Mouse (Mus musculus) kidney, postnatal 4 days (tissue): ENCODE measurements around the gene Rpl29.

Experiments used
- DNase-seq, 2 experiments: peaks; one replicate each; pipeline ENCODE4 v3.0.0; 2021; ENCODE audit warnings: mixed read lengths in 2 of 2

Rpl29 gene

DNA sequence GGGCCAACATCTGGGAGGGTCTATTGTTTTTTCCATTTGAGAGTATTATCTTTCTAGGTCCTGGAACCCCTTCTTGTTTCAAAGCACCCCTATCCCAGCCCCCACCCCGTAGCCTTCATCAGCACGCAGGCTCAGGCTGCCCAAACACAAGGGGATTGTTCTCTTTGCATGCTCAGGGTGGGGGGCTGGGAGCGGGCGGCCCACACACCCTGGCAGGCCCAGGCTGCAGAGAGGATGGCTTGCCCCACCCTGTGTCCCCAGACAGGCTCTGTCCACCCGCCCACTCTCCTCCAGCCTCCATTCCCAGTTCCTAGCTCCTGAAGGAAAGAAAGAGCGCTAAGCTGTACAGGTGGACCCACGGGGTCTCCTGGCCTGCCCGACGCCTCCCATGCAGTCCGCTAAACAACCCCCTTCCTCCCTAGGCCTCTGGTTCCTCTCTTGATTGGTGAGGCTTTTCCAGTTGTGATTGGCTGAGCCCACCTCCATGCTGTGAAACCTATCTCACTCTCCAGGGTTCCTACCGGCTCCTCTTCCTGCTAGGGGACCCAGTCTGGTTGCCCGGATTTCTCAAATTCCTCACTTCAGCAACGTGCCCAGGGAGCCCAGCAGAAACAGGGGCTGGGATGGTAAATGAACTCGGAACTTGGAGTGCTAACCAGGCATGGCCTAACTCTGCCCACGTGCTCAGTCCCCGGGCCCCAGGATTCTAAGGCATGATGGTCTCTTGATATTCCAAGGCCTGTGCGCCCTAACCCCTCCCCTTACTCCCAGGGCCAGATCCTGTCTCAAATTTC is 25.8 kb downstream of the Rpl29 start:
- DNase-seq, result peak in 1 of 2 experiments; percentile 47

- DNase-seq, result peak; percentile 44 to 57
Observed at GRCm38 (mm10) chr9:106456325-106457162, 27.3 kb downstream of the Rpl29 start.

DNA sequence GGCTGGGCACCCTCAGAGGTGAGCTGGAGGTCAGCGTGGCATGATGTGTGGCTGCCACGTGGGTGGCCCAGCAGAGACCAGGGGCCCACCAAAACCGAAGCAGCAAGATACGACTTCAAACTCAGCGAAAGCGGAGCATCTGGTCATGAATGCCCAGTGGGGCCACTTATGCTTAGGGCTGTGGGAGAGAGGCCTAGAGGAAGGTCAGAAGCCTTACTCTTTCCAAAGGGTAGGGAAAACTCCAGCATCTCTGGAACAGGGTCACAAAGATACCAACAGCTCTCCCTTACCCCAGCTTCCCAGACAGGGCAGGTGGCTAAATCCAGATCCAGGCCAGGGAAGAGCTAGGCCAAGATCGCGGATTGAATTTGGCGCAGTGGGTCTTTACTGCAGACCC is 27.9 kb downstream of the Rpl29 start:
- DNase-seq, result no peak

GRCm38 (mm10) chr9:106457920-106458319 is 28.7 kb downstream of the Rpl29 start:
- DNase-seq, result no peak

- no peak for DNase-seq
Observed at GRCm38 (mm10) chr9:106459946-106460345, 30.7 kb downstream of the Rpl29 start.

DNA sequence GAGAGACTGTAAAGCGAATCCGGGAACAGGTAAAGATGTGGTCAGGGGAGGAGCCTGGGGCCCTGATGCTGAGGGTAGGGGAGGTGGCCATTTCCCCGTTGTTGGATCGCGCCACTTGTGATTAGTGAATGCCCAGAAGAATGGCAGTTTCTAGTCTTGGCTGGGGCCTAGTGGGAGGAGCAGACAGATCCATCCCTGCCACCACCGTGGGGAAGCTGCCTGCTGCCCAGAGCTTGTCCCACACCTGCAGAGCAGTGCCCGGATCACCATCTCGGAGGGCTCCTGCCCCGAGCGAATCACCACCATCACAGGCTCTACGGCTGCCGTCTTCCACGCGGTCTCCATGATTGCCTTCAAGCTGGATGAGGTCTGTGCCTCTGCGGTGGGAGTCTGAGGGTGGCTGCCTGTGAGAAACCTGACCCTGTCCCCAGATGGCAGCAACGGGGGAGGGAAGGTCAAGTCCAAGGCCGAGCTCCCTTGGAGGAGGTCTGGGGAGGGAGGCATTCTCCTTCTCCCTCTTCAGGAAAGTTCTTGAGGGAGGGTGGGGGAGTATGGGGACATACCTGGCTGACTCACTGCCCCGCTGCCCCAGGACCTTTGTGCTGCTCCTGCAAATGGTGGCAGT is 31.3 kb downstream of the Rpl29 start:
- DNase-seq, result peak in 1 of 2 experiments; percentile 53

GRCm38 (mm10) chr9:106461026-106461415 is 31.8 kb downstream of the Rpl29 start:
- DNase-seq, result no peak

GRCm38 (mm10) chr9:106461641-106462429 is 32.6 kb downstream of the Rpl29 start:
- DNase-seq, result no peak

DNA sequence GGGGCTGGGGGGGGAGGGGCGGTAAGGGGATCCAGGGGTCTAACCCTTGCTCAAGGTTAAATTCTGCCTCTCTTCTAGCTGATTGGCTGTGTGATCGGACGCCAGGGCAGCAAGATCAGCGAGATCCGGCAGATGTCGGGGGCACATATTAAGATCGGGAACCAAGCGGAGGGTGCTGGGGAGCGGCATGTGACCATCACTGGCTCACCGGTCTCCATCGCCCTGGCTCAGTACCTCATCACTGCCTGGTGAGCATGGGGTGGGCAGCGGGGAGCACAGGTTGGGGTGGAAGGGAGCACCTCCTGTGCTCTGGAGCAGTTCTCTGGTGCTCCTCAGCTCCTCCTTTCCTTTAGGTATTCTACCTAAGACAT is 33.2 kb downstream of the Rpl29 start:
- DNase-seq, result no peak

DNA sequence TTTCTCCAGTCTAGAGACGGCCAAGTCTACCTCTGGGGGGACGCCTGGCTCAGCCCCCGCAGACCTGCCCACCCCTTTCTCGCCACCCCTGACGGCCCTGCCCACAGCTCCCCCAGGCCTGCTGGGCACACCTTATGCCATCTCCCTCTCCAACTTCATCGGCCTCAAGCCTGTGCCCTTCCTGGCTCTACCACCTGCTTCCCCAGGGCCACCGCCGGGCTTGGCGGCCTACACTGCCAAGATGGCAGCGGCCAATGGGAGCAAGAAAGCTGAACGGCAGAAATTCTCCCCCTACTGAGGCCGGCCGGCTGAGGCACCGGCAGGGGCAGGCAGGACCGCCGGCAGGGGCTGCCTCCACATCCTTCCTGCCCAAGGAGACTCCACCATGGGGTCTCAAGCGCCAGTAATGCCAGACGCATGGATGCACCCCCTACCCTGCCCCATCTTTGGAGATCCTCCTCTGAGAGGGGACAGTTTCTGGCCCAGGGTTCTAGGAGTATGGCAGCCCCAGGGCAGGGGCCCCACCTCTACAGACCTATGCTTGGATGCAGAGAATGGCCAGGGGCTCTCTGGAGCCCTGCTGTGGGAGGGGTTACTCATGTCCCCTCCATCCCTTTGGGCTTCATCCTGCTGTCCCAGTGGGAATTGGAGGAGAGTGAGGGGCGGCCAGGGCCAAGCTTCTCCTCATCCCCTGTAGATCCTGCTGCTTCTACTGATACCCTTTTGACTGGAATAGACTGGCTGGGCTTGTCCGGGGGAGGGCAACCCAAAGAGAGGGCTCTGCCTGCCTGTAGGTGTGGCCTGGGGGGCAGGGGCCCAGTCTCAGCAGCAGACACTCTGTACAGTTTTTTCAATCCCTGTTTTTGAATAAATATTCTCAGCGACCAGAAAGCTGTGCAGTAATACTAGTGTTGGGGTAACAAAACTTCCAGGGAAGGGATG is 34.1 kb downstream of the Rpl29 start:
- DNase-seq, result no peak

DNA sequence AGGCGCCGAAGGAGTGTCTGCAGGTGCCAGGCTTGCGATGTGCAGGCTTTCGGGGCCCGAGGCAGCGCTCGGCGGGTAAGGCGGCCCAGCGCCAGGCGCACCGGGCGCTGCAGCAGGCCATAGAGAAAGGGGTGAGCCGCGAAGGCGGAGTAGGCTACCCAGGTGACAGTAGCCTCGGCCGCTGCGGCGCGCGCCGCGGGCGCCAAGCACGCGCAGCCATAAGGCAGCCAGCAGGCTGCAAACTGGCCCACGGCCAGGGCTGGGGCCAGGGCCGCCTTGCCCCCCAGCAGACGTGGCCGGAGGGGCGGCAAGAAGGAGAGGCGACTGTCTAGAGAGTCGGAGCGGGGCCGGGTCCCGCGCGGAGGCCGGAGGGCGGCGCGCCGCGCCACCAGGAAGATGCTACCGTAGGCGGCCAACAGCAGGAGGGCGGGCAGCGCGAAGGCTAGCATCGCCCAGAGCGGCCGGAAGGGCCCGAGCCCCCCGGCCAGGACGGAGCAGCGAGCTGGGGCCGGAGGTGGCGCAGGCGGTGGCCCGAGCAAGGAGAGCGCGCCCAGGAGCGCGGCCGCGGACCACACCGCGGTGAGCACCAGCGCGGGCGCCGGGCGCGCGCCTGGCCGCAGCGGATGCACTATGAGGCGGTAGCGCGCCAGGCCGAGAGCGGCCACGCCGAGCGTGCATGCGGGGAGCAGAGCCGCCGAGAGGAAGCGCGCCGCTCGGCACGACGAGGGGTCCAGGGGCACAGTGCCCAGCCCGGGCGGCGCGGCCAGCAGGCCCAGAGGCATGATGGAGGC is 35.7 kb downstream of the Rpl29 start:
- DNase-seq, result peak; percentile 76 to 87

DNA sequence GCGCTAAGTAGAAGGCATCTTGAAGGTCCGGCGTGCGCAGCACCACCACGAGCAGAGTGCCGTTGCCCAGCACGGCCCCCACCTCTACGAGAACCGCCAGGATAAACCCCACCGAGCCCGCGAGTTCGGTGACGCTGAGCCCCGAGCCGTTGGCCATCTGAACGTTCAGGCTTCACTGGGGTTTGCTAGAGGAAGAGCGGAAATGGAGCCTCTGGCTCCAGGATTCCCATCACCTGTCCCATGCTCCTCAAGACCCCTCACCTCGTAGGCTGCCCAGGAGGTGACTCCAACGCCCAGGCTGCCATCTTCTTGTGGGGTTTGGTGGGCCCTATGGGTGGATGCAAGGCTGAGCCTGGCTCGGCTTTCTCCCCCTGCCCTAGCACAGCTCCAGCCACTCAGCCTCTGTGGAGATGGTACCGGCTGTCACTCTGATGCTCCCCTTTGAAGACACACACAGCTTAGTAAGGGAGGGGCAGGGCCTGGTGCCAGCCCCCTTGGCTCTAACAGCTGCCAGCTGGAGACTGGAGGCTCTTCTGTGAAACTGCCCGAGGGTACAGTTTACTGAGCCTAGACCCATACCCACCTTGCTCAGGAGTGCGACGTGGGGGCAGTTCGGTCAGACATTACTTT is 36.4 kb downstream of the Rpl29 start, which contains the start of gene Gpr62:
Gene Gpr62 (minus strand): TSS at position 368 of the 630 bp plus-strand sequence.
- DNase-seq, result no peak

- no peak for DNase-seq
Observed at GRCm38 (mm10) chr9:106466721-106467120, 37.5 kb downstream of the Rpl29 start.

- DNase-seq, result no peak
Observed at GRCm38 (mm10) chr9:106467746-106468145, 38.5 kb downstream of the Rpl29 start.

- DNase-seq, result no peak
Observed at GRCm38 (mm10) chr9:106469317-106469716, 40.1 kb downstream of the Rpl29 start.

DNA sequence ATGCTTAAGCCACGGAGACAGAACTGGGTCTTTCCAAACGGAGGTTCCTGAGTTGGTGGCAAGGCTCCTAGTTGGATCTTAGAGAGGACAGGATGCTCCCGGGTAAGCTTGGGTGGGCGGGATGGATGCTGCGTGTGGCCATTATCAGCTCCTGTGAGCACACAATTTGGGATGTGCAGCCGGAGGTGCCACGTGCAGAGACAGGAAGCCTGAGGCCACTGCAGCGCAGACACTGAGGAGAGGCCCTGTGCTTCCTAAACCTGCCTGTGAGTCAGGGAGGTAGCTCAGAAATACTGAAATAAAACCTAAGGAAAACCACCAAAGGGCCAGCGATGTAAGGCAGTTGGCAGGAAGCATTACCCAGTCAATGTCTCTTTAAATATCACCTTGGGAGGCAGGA is 40.5 kb downstream of the Rpl29 start:
- DNase-seq, result no peak

DNA sequence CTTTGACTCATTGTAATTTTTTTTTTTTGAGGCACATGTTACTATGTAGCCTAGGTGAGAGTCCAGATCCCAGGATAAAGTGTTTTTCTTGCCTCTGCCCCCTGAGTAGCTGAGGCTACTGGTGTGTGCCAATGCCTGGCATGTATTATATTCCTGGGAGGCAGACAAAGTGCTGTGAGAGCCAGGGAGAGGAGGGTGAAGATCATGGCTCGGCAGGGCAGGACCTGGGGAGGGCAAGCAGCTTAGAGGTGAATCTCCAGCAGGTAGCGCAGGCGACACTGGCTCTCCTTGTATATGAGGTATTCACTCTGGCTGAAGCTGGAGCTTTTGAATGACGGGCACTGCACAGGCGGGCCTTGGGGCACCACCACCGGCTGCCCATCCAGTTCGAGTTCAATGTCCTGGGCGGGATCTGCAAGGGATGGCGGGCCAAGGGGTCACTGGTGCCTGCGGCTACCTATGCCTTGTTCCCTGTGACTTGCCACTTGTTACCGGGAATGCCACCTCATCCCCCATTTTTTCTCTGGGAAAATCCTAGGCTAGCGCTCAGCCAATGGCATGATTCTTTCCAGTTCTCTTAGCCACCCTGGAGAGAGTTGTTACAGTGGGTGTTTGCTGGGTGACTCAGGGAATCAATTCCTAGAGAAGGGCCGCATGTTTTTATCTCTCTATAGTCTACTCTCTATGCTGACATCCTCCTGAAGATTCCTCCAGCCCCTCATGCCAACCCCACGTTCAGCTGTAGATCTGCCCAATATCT is 41.9 kb downstream of the Rpl29 start:
- DNase-seq, result no peak

DNA sequence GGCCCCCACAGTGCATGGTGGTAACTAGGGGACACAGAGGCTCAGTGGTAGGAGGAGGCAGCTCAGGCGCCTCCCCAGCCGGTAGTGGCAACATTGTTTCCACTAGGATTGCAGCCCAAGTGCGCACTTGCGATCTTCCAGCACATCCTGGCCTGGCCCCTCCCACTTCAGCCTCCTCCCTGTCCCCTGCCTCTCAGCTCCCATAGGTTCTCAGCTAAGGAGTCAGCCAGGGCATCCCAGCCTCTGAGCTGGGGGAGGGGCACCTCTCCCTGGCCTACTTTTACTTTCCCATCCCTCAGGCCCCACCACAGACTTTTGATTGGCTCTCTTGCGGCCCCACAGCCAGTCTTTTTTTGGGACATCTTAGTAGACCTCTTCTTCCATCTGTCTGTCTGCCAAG is 42.6 kb downstream of the Rpl29 start:
- DNase-seq, result peak; percentile 79 to 88

GRCm38 (mm10) chr9:106472321-106472720 is 43.1 kb downstream of the Rpl29 start:
- DNase-seq, result peak in 1 of 2 experiments; percentile 14
